Mouse (Mus musculus) hematopoietic stem cell, adult 5-6 weeks (primary cell): ENCODE data around the gene Proser2. TPM values are rescaled to one million over a fixed set of nuclear protein-coding genes. Genes with fewer than 3 reads are reported as not detected.
"Not testable (repeated sequence)": the region's sequence is repeated elsewhere in the genome, so short reads cannot be mapped to it uniquely, and the experiment has no call there.

Experiments
- ATAC-seq, 2 experiments: fragments of 125-278 bp in 1 of 2; replicated peaks in 1 of 2; 2 replicates each; pipeline ENCODE4 v1.8.0; 2016 to 2017; ENCODE audit warnings: inconsistent platforms in 2 of 2, mild to moderate bottlenecking in 2 of 2, moderate number of reproducible peaks in 2 of 2, low read depth in 1 of 2, moderate TSS enrichment in 1 of 2; ENCODE audit not compliant: low FRiP score in 2 of 2, poor library complexity in 2 of 2, severe bottlenecking in 2 of 2, insufficient read depth in 1 of 2, low TSS enrichment in 1 of 2
- total RNA-seq: library from RNA; stranded (forward); fragments of 172-1452, 232-1000 nt; gene quantifications from 2 replicates; pipeline ENCODE4 v1.2.3, GENCODE M21; 2017

The Proser2 gene
- total RNA-seq, 1 experiment from 2014 or later, result 0.05 TPM

GRCm38 (mm10) chr2:6142915-6143654, 13.1 kb upstream of the Proser2 start:
- ATAC-seq, result no peak

- no peak for ATAC-seq
Measured at GRCm38 (mm10) chr2:6140572-6141161, 10.7 kb upstream of the Proser2 start.

GRCm38 (mm10) chr2:6133871-6134270, 3.9 kb upstream of the Proser2 start:
- ATAC-seq, result no peak

- no peak for ATAC-seq
Measured at GRCm38 (mm10) chr2:6128881-6129280, 1.1 kb downstream of the Proser2 start.

- no peak for ATAC-seq
Measured at GRCm38 (mm10) chr2:6128136-6128805, 1.7 kb downstream of the Proser2 start.

GRCm38 (mm10) chr2:6123046-6123445, 7.0 kb downstream of the Proser2 start:
- ATAC-seq, result no peak

GRCm38 (mm10) chr2:6121091-6121490, 8.9 kb downstream of the Proser2 start:
- ATAC-seq, result no peak

GRCm38 (mm10) chr2:6118246-6118645, 11.8 kb downstream of the Proser2 start:
- peak; percentile 88 to 96 for ATAC-seq

- no peak for ATAC-seq
Measured at GRCm38 (mm10) chr2:6113792-6114191, 16.2 kb downstream of the Proser2 start.

- ATAC-seq, result no peak
Measured at GRCm38 (mm10) chr2:6112619-6113018, 17.4 kb downstream of the Proser2 start.

GRCm38 (mm10) chr2:6105437-6105836, 24.6 kb downstream of the Proser2 start:
- no peak for ATAC-seq

GRCm38 (mm10) chr2:6100755-6101154, 29.3 kb downstream of the Proser2 start:
- ATAC-seq, result no peak

- peak; percentile 82 to 86 for ATAC-seq
Measured at GRCm38 (mm10) chr2:6100027-6100749, 29.8 kb downstream of the Proser2 start.

GRCm38 (mm10) chr2:6099443-6099842, 30.6 kb downstream of the Proser2 start:
- ATAC-seq, result no peak

GRCm38 (mm10) chr2:6098924-6099323, 31.1 kb downstream of the Proser2 start:
- ATAC-seq, result no peak

- no peak for ATAC-seq
Measured at GRCm38 (mm10) chr2:6097113-6097716, 32.8 kb downstream of the Proser2 start.

GRCm38 (mm10) chr2:6089941-6090340, 40.1 kb downstream of the Proser2 start:
- not testable (repeated sequence) for ATAC-seq
